Mouse (Mus musculus) heart, embryonic 15.5 days (tissue): ENCODE results near the gene Mettl27. TPM values are rescaled to one million over a fixed set of nuclear protein-coding genes. Genes with fewer than 3 reads are reported as not detected.

Source experiments
- ATAC-seq: fragments of 200-750 bp; cut with Nextera tagmentation; replicated peaks from 2 replicates; pipeline ENCODE4 v1.8.0; 2017; ENCODE audit warnings: low read depth, moderate TSS enrichment; ENCODE audit not compliant: insufficient number of reproducible peaks, insufficient read depth, low FRiP score
- H3K27ac ChIP-seq: fragments of 300-500 bp; sonication (generic); 2 replicates; pipeline ENCODE4 v1.5.1; 2015; ENCODE audit warnings: mild to moderate bottlenecking, inconsistent platforms
- H3K27me3 ChIP-seq: fragments of 300-500 bp; sonication (generic); 2 replicates; pipeline ENCODE4 v1.6.1; 2015; ENCODE audit warnings: inconsistent platforms
- H3K36me3 ChIP-seq: fragments of 300-500 bp; sonication (generic); 2 replicates; pipeline ENCODE4 v1.6.1; 2015; ENCODE audit warnings: mild to moderate bottlenecking, inconsistent platforms
- H3K4me1 ChIP-seq: fragments of 300-500 bp; sonication (generic); replicated peaks from 2 replicates; pipeline ENCODE4 v1.6.1; 2015; ENCODE audit warnings: inconsistent platforms
- H3K4me2 ChIP-seq: fragments of 300-500 bp; sonication (generic); 2 replicates; pipeline ENCODE4 v1.6.1; 2015; ENCODE audit warnings: inconsistent platforms, mild to moderate bottlenecking, moderate library complexity
- H3K4me3 ChIP-seq: fragments of 300-500 bp; sonication (generic); 2 replicates; pipeline ENCODE4 v1.5.1; 2015; ENCODE audit warnings: mild to moderate bottlenecking, inconsistent platforms
- H3K9ac ChIP-seq: fragments of 300-500 bp; sonication (generic); 2 replicates; pipeline ENCODE4 v1.6.1; 2015; ENCODE audit warnings: mild to moderate bottlenecking, inconsistent platforms
- H3K9me3 ChIP-seq: fragments of 300-500 bp; sonication (generic); replicated peaks from 2 replicates; pipeline ENCODE4 v1.6.1; 2016; ENCODE audit warnings: inconsistent platforms
- WGBS: fragments of 180-500 bp; shearing (Covaris S2); methylation state at CpG from one replicate; pipeline ENCODE4 v1.1.7; 2015; ENCODE audit warnings: mixed read lengths; 5-methylcytosine and 5-hydroxymethylcytosine counted together
- polyA plus RNA-seq: library from polyadenylated mRNA; unstranded; fragments of >200 nt; fragmentation: Nextera tagmentation; extraction: Ambion mirVana; gene quantifications from 2 replicates; pipeline ENCODE4 v1.2.1, GENCODE M21; 2015

Mettl27 gene
- polyA plus RNA-seq, 1 experiment from 2014 or later, result 6.6 TPM

- H3K36me3 ChIP-seq, result no peaks in the 10 kb centered on the region
- ATAC-seq, result no peak
- 31% methylated on average over 12 of the region's 12 CpGs for WGBS
- H3K4me2 ChIP-seq, result no peak overlapping the region
- 0 out of 2 replicates have a peak, but pooled peaks cover 3% of the 10 kb centered on the region for H3K4me1 ChIP-seq
- no peak overlapping the region for H3K4me3 ChIP-seq
- no peaks in the 10 kb centered on the region for H3K9me3 ChIP-seq
- peaks cover 3% of the 10 kb centered on the region; the same call in 1 of the 2 replicates for H3K27me3 ChIP-seq
- no peak overlapping the region for H3K9ac ChIP-seq
- no peak overlapping the region for H3K27ac ChIP-seq
These were observed 31.0 kb upstream of the Mettl27 start for GRCm38 (mm10) chr5:134901012-134901643.

GRCm38 (mm10) chr5:134901644-134902027, 30.5 kb upstream of the Mettl27 start:
- WGBS, result 66% methylated on average over 8 of the region's 8 CpGs
- Histone ChIP-seq H3K27ac (no peak overlapping the region), H3K4me2 (no peak overlapping the region), H3K9me3 (no peaks in the 10 kb centered on the region), H3K36me3 (no peaks in the 10 kb centered on the region), H3K4me1 (0 out of 2 replicates have a peak, but pooled peaks cover 3% of the 10 kb centered on the region), H3K27me3 (peaks cover 3% of the 10 kb centered on the region; the same call in 1 of the 2 replicates), H3K4me3 (no peak overlapping the region), H3K9ac (no peak overlapping the region)
- ATAC-seq, result no peak

GRCm38 (mm10) chr5:134906633-134907032, 25.5 kb upstream of the Mettl27 start, which contains the start of gene Tmem270:
Tmem270 (minus strand) TSS chr5:134906733.
- WGBS, result 80% methylated on average over 6 of the region's 6 CpGs

GRCm38 (mm10) chr5:134907135-134907534, 25.0 kb upstream of the Mettl27 start:
- peak; percentile 73 for ATAC-seq
- H3K27ac ChIP-seq, result no peak overlapping the region
- no peak overlapping the region for H3K4me2 ChIP-seq
- under 1% methylated on average over 13 of the region's 13 CpGs for WGBS
- no peaks in the 10 kb centered on the region for H3K9me3 ChIP-seq
- H3K9ac ChIP-seq, result no peak overlapping the region
- H3K27me3 ChIP-seq, result no peaks in the 10 kb centered on the region
- H3K4me3 ChIP-seq, result no peak overlapping the region
- no peaks in the 10 kb centered on the region for H3K4me1 ChIP-seq
- no peaks in the 10 kb centered on the region for H3K36me3 ChIP-seq

More at GRCm38 (mm10) chr5:134906633-134907032, 25.5 kb upstream of the Mettl27 start, which contains the start of gene Tmem270:
- Histone ChIP-seq H3K27me3 (no peaks in the 10 kb centered on the region), H3K36me3 (no peaks in the 10 kb centered on the region), H3K4me2 (no peak within 1 kb of the TSS), H3K4me1 (no peaks in the 10 kb centered on the region), H3K27ac (no peak within 1 kb of the TSS), H3K9me3 (no peaks in the 10 kb centered on the region), H3K4me3 (no peak within 1 kb of the TSS), H3K9ac (no peak within 1 kb of the TSS)
- no peak for ATAC-seq

GRCm38 (mm10) chr5:134911901-134912300, 20.3 kb upstream of the Mettl27 start:
- Histone ChIP-seq H3K9me3 (no peaks in the 10 kb centered on the region), H3K36me3 (no peaks in the 10 kb centered on the region), H3K27me3 (no peaks in the 10 kb centered on the region), H3K4me3 (no peak overlapping the region), H3K4me1 (no peaks in the 10 kb centered on the region), H3K4me2 (no peak overlapping the region), H3K27ac (no peak overlapping the region), H3K9ac (no peak overlapping the region)
- WGBS, result 82% methylated on average over 2 of the region's 2 CpGs
- no peak for ATAC-seq

- Histone ChIP-seq H3K27ac (no peak overlapping the region), H3K4me3 (no peak overlapping the region), H3K36me3 (no peaks in the 10 kb centered on the region), H3K4me2 (no peak overlapping the region), H3K27me3 (no peaks in the 10 kb centered on the region), H3K9me3 (no peaks in the 10 kb centered on the region), H3K9ac (no peak overlapping the region), H3K4me1 (no peaks in the 10 kb centered on the region)
- no peak for ATAC-seq
- WGBS, result 70% methylated on average over 3 of the region's 3 CpGs
These were observed 18.8 kb upstream of the Mettl27 start for GRCm38 (mm10) chr5:134913352-134913751.

GRCm38 (mm10) chr5:134913753-134914152, 18.4 kb upstream of the Mettl27 start:
- no peak overlapping the region for H3K4me2 ChIP-seq
- H3K27ac ChIP-seq, result no peak overlapping the region
- no peaks in the 10 kb centered on the region for H3K36me3 ChIP-seq
- no peak overlapping the region for H3K4me3 ChIP-seq
- ATAC-seq, result no peak
- no peak overlapping the region for H3K9ac ChIP-seq
- WGBS, result 58% methylated on average over 4 of the region's 4 CpGs
- no peaks in the 10 kb centered on the region for H3K9me3 ChIP-seq
- H3K4me1 ChIP-seq, result no peaks in the 10 kb centered on the region
- no peaks in the 10 kb centered on the region for H3K27me3 ChIP-seq

GRCm38 (mm10) chr5:134914510-134914909, 17.7 kb upstream of the Mettl27 start:
- no peaks in the 10 kb centered on the region for H3K4me1 ChIP-seq
- 66% methylated on average over 8 of the region's 8 CpGs for WGBS

GRCm38 (mm10) chr5:134915311-134915710, 16.9 kb upstream of the Mettl27 start, which contains the start of gene Cldn13:
Cldn13 (minus strand) TSS chr5:134915526.
- H3K27me3 ChIP-seq, result 0 out of 2 replicates have a peak, but pooled peaks cover 3% of the 10 kb centered on the region
- H3K4me2 ChIP-seq, result no peak within 1 kb of the TSS
- H3K27ac ChIP-seq, result no peak within 1 kb of the TSS
- no peaks in the 10 kb centered on the region for H3K9me3 ChIP-seq
- H3K36me3 ChIP-seq, result no peaks in the 10 kb centered on the region
- no peak for ATAC-seq
- 73% methylated on average over 8 of the region's 8 CpGs for WGBS
- H3K4me1 ChIP-seq, result no peaks in the 10 kb centered on the region
- H3K9ac ChIP-seq, result no peak within 1 kb of the TSS
- H3K4me3 ChIP-seq, result no peak within 1 kb of the TSS

More at GRCm38 (mm10) chr5:134914510-134914909, 17.7 kb upstream of the Mettl27 start:
- Histone ChIP-seq H3K9me3 (no peaks in the 10 kb centered on the region), H3K4me3 (no peak overlapping the region), H3K27me3 (no peaks in the 10 kb centered on the region), H3K27ac (no peak overlapping the region), H3K36me3 (no peaks in the 10 kb centered on the region), H3K9ac (no peak overlapping the region), H3K4me2 (no peak overlapping the region)
- no peak for ATAC-seq

GRCm38 (mm10) chr5:134918071-134918832, 13.9 kb upstream of the Mettl27 start:
- Histone ChIP-seq H3K9me3 (no peaks in the 10 kb centered on the region), H3K4me2 (no peak overlapping the region), H3K4me3 (no peak overlapping the region), H3K36me3 (no peaks in the 10 kb centered on the region), H3K27me3 (0 out of 2 replicates have a peak, but pooled peaks cover 3% of the 10 kb centered on the region), H3K9ac (no peak overlapping the region), H3K4me1 (no peaks in the 10 kb centered on the region), H3K27ac (no peak overlapping the region)
- no peak for ATAC-seq
- WGBS, result 48% methylated on average over 16 of the region's 16 CpGs

GRCm38 (mm10) chr5:134919097-134919496, 13.1 kb upstream of the Mettl27 start:
- H3K27me3 ChIP-seq, result 0 out of 2 replicates have a peak, but pooled peaks cover 3% of the 10 kb centered on the region
- no peaks in the 10 kb centered on the region for H3K4me1 ChIP-seq
- no peak overlapping the region for H3K4me2 ChIP-seq
- H3K4me3 ChIP-seq, result no peak overlapping the region
- H3K27ac ChIP-seq, result no peak overlapping the region
- ATAC-seq, result no peak
- no peaks in the 10 kb centered on the region for H3K9me3 ChIP-seq
- no peak overlapping the region for H3K9ac ChIP-seq
- no peaks in the 10 kb centered on the region for H3K36me3 ChIP-seq
- WGBS, result 58% methylated on average over 3 of the region's 3 CpGs
